Mouse (Mus musculus): ENCODE data around the gene Dus4l. TPM values are rescaled to one million over a fixed set of nuclear protein-coding genes. Genes with fewer than 3 reads are reported as not detected.
A peak's percentile ranks its signal among the peaks of the same experiment; 100 is the strongest.

The Dus4l gene
- 7.2 and 9.0 TPM in 2 replicates for polyA plus RNA-seq (2015; fragmentation: Nextera tagmentation; extraction: Ambion mirVana)

GRCm38 (mm10) chr12:31654197-31654964 lies at the start of gene Dus4l, which contains the start of gene Cog5:
Gene Dus4l (minus strand): TSS chr12:31654826.
Gene Cog5 (plus strand): TSS chr12:31654869.
- H3K9me3 ChIP-seq (ENCODE audit: control insufficient read depth, low read length): no peaks in the 10 kb centered on the region
- H3K4me1 ChIP-seq (replicated peaks; ENCODE audit: control insufficient read depth, insufficient read depth, low read length): peaks cover 4% of the 10 kb centered on the region
- WGBS: under 1% methylated on average over 47 of the region's 47 CpGs
- no peaks in the 10 kb centered on the region for H3K36me3 ChIP-seq (ENCODE audit: control insufficient read depth, insufficient read depth)
- peak within 1 kb of the TSS; percentile 71 for H3K27ac ChIP-seq (ENCODE audit: low read length)
- peak within 1 kb of the TSS; percentile 81 for H3K9ac ChIP-seq (replicated peaks; ENCODE audit: low read depth, low read length)
- H3K4me2 ChIP-seq (ENCODE audit: low read length): peak within 1 kb of the TSS; percentile 89
- no peaks in the 10 kb centered on the region for H3K27me3 ChIP-seq (replicated peaks; ENCODE audit: control insufficient read depth, insufficient read depth, low read length)
- peak within 1 kb of the TSS; percentile 83 for H3K4me3 ChIP-seq (replicated peaks; ENCODE audit: low read length)
- ATAC-seq: peak; percentile 97

GRCm38 (mm10) chr12:31703904-31704303 lies 49.3 kb upstream of the Dus4l start:
- no peaks in the 10 kb centered on the region for H3K4me1 ChIP-seq (replicated peaks; ENCODE audit: control insufficient read depth, insufficient read depth, low read length)
- H3K27me3 ChIP-seq (replicated peaks; ENCODE audit: control insufficient read depth, insufficient read depth, low read length): no peaks in the 10 kb centered on the region
- ATAC-seq: no peak
- WGBS: 79% methylated on average over 6 of the region's 6 CpGs
- no peak overlapping the region for H3K4me3 ChIP-seq (replicated peaks; ENCODE audit: low read length)
- H3K27ac ChIP-seq (ENCODE audit: low read length): no peak overlapping the region
- no peak overlapping the region for H3K4me2 ChIP-seq (ENCODE audit: low read length)
- no peaks in the 10 kb centered on the region for H3K36me3 ChIP-seq (ENCODE audit: control insufficient read depth, insufficient read depth)
- no peak overlapping the region for H3K9ac ChIP-seq (replicated peaks; ENCODE audit: low read depth, low read length)
- H3K9me3 ChIP-seq (ENCODE audit: control insufficient read depth, low read length): no peaks in the 10 kb centered on the region

GRCm38 (mm10) chr12:31701411-31701810 lies 46.8 kb upstream of the Dus4l start:
- Histone ChIP-seq H3K27ac (ENCODE audit: low read length) (no peak overlapping the region), H3K4me3 (replicated peaks; ENCODE audit: low read length) (no peak overlapping the region), H3K4me2 (ENCODE audit: low read length) (no peak overlapping the region), H3K27me3 (replicated peaks; ENCODE audit: control insufficient read depth, insufficient read depth, low read length) (no peaks in the 10 kb centered on the region), H3K36me3 (ENCODE audit: control insufficient read depth, insufficient read depth) (no peaks in the 10 kb centered on the region), H3K9ac (replicated peaks; ENCODE audit: low read depth, low read length) (no peak overlapping the region), H3K4me1 (replicated peaks; ENCODE audit: control insufficient read depth, insufficient read depth, low read length) (no peaks in the 10 kb centered on the region), H3K9me3 (ENCODE audit: control insufficient read depth, low read length) (no peaks in the 10 kb centered on the region; the same call in 1 of the 2 replicates)
- WGBS: 71% methylated on average over 5 of the region's 5 CpGs
- no peak for ATAC-seq

DNA sequence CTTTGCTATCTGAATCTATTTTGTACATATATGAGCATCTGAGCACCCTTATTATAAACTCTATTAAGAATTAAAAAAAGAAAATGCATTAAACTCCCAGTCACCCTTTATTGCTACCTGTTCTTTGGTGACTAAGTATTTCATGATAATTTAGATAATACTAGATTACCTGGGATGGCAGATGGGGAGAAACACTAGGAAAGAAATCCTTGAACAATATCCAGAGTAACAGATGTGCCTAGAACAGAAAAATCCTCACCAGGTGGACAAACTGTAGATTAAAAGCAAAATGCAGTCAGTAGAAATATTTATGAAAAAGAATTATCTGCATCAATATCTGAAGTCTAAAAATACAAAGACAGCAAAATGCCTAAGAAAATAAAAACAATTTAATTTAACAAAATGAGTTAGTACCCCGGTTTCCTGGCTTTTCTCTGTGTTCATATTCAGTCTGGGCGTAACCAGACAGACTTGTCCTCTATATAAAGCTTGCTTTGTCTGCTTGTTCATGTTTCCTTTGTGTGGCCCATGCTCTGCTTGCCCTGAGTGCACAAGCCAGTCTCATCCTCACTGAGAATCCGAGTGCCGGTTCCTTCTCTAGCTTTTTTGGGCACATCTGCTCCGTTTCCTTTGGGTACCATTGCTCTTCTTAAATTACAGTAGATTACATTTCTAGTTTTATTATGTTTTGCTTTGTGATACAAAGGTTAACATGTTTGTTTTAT lies 46.2 kb upstream of the Dus4l start:
- no peak for ATAC-seq
- Histone ChIP-seq H3K27me3 (replicated peaks; ENCODE audit: control insufficient read depth, insufficient read depth, low read length) (no peaks in the 10 kb centered on the region), H3K4me2 (ENCODE audit: low read length) (no peak overlapping the region), H3K4me3 (replicated peaks; ENCODE audit: low read length) (no peak overlapping the region), H3K36me3 (ENCODE audit: control insufficient read depth, insufficient read depth) (no peaks in the 10 kb centered on the region), H3K9ac (replicated peaks; ENCODE audit: low read depth, low read length) (no peak overlapping the region), H3K4me1 (replicated peaks; ENCODE audit: control insufficient read depth, insufficient read depth, low read length) (no peaks in the 10 kb centered on the region), H3K9me3 (ENCODE audit: control insufficient read depth, low read length) (no peaks in the 10 kb centered on the region; the same call in 1 of the 2 replicates), H3K27ac (ENCODE audit: low read length) (no peak overlapping the region)
- WGBS: 73% methylated on average over 5 of the region's 5 CpGs

- Histone ChIP-seq H3K27me3 (replicated peaks; ENCODE audit: control insufficient read depth, insufficient read depth, low read length) (no peaks in the 10 kb centered on the region), H3K4me1 (replicated peaks; ENCODE audit: control insufficient read depth, insufficient read depth, low read length) (no peaks in the 10 kb centered on the region), H3K4me3 (replicated peaks; ENCODE audit: low read length) (no peak overlapping the region), H3K27ac (ENCODE audit: low read length) (no peak overlapping the region), H3K4me2 (ENCODE audit: low read length) (no peak overlapping the region), H3K9ac (replicated peaks; ENCODE audit: low read depth, low read length) (no peak overlapping the region), H3K36me3 (ENCODE audit: control insufficient read depth, insufficient read depth) (no peaks in the 10 kb centered on the region), H3K9me3 (ENCODE audit: control insufficient read depth, low read length) (no peaks in the 10 kb centered on the region; the same call in 1 of the 2 replicates)
- ATAC-seq: no peak
- 97% methylated on average over 1 of the region's 1 CpGs for WGBS
Observed at GRCm38 (mm10) chr12:31693278-31693677, 38.7 kb upstream of the Dus4l start.

DNA sequence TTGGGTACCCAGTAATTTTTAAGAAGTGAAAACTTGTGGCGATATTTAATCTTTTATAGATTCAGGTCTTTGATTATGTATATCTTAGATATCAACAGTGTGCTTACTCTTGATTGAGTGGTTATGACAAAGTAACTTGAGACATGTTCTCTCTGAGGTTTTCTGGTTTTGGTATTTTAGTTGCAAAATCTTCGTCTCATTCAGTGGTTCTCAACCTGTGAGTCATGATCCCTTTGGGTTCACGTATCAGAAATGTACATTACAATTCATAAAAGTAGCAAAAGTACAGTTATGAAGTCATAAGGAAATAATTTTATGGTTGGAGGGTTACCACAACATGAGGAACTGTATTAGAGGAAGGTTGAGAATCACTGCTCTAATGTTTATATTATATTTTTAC lies 32.1 kb upstream of the Dus4l start:
- Histone ChIP-seq H3K4me3 (replicated peaks; ENCODE audit: low read length) (no peak overlapping the region), H3K4me1 (replicated peaks; ENCODE audit: control insufficient read depth, insufficient read depth, low read length) (no peaks in the 10 kb centered on the region), H3K9ac (replicated peaks; ENCODE audit: low read depth, low read length) (no peak overlapping the region), H3K36me3 (ENCODE audit: control insufficient read depth, insufficient read depth) (peaks cover 2% of the 10 kb centered on the region; the same call in 1 of the 2 replicates), H3K27me3 (replicated peaks; ENCODE audit: control insufficient read depth, insufficient read depth, low read length) (no peaks in the 10 kb centered on the region), H3K4me2 (ENCODE audit: low read length) (no peak overlapping the region), H3K9me3 (ENCODE audit: control insufficient read depth, low read length) (no peaks in the 10 kb centered on the region), H3K27ac (ENCODE audit: low read length) (no peak overlapping the region)
- ATAC-seq: no peak
- 96% methylated on average over 3 of the region's 3 CpGs for WGBS

- Histone ChIP-seq H3K36me3 (ENCODE audit: control insufficient read depth, insufficient read depth) (peaks cover 3% of the 10 kb centered on the region), H3K4me1 (replicated peaks; ENCODE audit: control insufficient read depth, insufficient read depth, low read length) (no peaks in the 10 kb centered on the region), H3K27me3 (replicated peaks; ENCODE audit: control insufficient read depth, insufficient read depth, low read length) (no peaks in the 10 kb centered on the region), H3K4me2 (ENCODE audit: low read length) (no peak overlapping the region), H3K4me3 (replicated peaks; ENCODE audit: low read length) (no peak overlapping the region), H3K27ac (ENCODE audit: low read length) (no peak overlapping the region), H3K9me3 (ENCODE audit: control insufficient read depth, low read length) (no peaks in the 10 kb centered on the region), H3K9ac (replicated peaks; ENCODE audit: low read depth, low read length) (no peak overlapping the region)
- ATAC-seq: no peak
- 61% methylated on average over 3 of the region's 3 CpGs for WGBS
Observed at GRCm38 (mm10) chr12:31667187-31667586, 12.6 kb upstream of the Dus4l start.

DNA sequence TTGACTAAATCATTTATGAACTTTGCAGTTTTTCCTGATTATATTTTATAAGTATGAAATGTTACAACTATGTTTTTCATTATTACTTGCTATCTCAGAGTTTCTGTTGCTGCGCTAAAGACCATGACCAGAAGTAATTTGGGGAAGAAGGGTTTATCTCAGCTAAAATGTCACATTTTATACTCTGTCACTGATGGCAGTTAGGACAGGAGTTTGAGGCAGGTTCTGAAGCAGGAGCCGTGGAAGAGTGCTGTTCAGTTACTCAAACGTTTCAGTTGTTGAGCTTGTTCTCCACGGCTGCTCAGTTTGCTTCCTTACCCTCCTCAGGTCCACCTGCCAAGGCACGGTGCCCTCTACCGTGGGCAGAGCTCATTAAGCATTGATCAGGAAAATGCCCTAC lies 11.4 kb upstream of the Dus4l start:
- Histone ChIP-seq H3K4me1 (replicated peaks; ENCODE audit: control insufficient read depth, insufficient read depth, low read length) (no peaks in the 10 kb centered on the region), H3K4me2 (ENCODE audit: low read length) (no peak overlapping the region), H3K4me3 (replicated peaks; ENCODE audit: low read length) (no peak overlapping the region), H3K9ac (replicated peaks; ENCODE audit: low read depth, low read length) (no peak overlapping the region), H3K27me3 (replicated peaks; ENCODE audit: control insufficient read depth, insufficient read depth, low read length) (no peaks in the 10 kb centered on the region), H3K36me3 (ENCODE audit: control insufficient read depth, insufficient read depth) (peaks cover 3% of the 10 kb centered on the region), H3K27ac (ENCODE audit: low read length) (no peak overlapping the region), H3K9me3 (ENCODE audit: control insufficient read depth, low read length) (no peaks in the 10 kb centered on the region)
- 67% methylated on average over 6 of the region's 6 CpGs for WGBS
- ATAC-seq: no peak

DNA sequence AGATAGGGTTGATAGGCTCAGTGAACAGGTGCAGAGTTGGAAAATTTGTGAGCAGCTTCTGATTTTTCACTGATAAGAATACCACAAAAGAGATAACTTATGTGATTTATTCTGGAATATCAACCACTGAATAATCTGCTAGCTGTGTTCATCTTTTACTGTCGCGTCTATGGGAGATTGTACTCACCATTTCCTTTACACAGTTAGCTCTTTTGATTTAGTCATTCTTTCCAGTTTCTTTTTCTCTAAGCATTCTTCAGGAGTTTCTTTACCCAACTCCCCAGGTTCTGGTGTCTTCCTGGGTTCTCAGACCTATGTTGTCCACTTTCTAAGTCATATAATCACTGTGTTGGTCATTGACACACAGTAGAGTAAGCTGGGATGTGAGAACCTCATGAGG lies 2.2 kb upstream of the Dus4l start:
- 93% methylated on average over 2 of the region's 2 CpGs for WGBS

More for the DNA sequence above, 2.2 kb upstream of the Dus4l start:
- Histone ChIP-seq H3K27ac (ENCODE audit: low read length) (no peak overlapping the region), H3K9ac (replicated peaks; ENCODE audit: low read depth, low read length) (no peak overlapping the region), H3K27me3 (replicated peaks; ENCODE audit: control insufficient read depth, insufficient read depth, low read length) (no peaks in the 10 kb centered on the region), H3K4me3 (replicated peaks; ENCODE audit: low read length) (no peak overlapping the region), H3K4me1 (replicated peaks; ENCODE audit: control insufficient read depth, insufficient read depth, low read length) (peaks cover 4% of the 10 kb centered on the region), H3K36me3 (ENCODE audit: control insufficient read depth, insufficient read depth) (no peaks in the 10 kb centered on the region), H3K4me2 (ENCODE audit: low read length) (no peak overlapping the region), H3K9me3 (ENCODE audit: control insufficient read depth, low read length) (no peaks in the 10 kb centered on the region)
- ATAC-seq: no peak
